Mouse (Mus musculus) myocyte (in vitro differentiated cells): ENCODE data around the gene Lpar1.

Source experiments
- E2F4 ChIP-seq: IDR thresholded peaks from one replicate; pipeline ENCODE4 v1.6.1; 2011; ENCODE audit warnings: mild to moderate bottlenecking, control low read depth, moderate library complexity; ENCODE audit not compliant: insufficient read depth
- MAX ChIP-seq: IDR thresholded peaks from one replicate; pipeline ENCODE4 v1.6.1; 2011; ENCODE audit warnings: low read depth, mild to moderate bottlenecking, control low read depth
- POLR2A ChIP-seq: IDR thresholded peaks from one replicate; pipeline ENCODE4 v1.6.1; 2011; ENCODE audit warnings: low read depth, mild to moderate bottlenecking, control low read depth, moderate library complexity; ENCODE audit not compliant: insufficient read length
- TCF12 ChIP-seq: IDR thresholded peaks from one replicate; pipeline ENCODE4 v1.6.1; 2011; ENCODE audit warnings: mild to moderate bottlenecking, control low read depth; ENCODE audit not compliant: poor library complexity, insufficient read depth, severe bottlenecking
- TCF3 ChIP-seq: IDR thresholded peaks from one replicate; pipeline ENCODE4 v1.6.1; 2011; ENCODE audit warnings: low read depth, control low read depth; ENCODE audit not compliant: insufficient read length
- USF1 ChIP-seq: IDR thresholded peaks from one replicate; pipeline ENCODE4 v1.6.1; 2011; ENCODE audit warnings: low read depth, mild to moderate bottlenecking, control low read depth, moderate library complexity

GRCm38 (mm10) chr4:58519891-58520290, 33.8 kb downstream of the Lpar1 start:
- no peak for TF ChIP-seq POLR2A
- no peak for TF ChIP-seq USF1
- TF ChIP-seq E2F4 = no peak
- no peak for TF ChIP-seq TCF12
- TF ChIP-seq MAX = no peak
- TF ChIP-seq TCF3 = no peak
